Mouse (Mus musculus): ENCODE measurements at regions not wholly inside any gene's neighbourhood (a gene's known extent, or its start where the extent isn't known, plus 50 kb on each side); places are given as distances from the start of the nearest gene placed in this dataset.

DNA sequence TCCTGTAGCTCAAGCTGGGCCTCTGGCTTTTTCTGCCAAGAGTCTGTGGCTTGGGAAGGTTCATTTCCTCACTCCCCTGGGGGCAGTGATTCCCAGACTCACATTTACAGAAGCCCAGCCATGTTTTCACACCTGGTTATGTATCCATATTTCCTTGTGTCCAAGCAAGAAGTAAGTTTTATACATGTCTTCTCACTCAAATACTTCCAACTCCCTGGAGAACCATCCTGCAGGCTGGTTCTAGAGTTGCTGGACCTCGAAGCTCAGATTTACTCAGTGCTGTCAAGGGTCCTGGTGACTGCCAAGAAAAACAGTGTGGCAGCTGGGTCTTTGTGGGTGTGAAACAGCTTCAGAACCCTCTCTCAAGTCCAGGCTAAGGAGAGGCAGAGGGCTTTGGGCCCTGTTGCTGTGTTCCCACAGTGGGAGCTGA, 537.6 kb upstream of the Nrp1 start:
- no peak for DNase-seq

DNA sequence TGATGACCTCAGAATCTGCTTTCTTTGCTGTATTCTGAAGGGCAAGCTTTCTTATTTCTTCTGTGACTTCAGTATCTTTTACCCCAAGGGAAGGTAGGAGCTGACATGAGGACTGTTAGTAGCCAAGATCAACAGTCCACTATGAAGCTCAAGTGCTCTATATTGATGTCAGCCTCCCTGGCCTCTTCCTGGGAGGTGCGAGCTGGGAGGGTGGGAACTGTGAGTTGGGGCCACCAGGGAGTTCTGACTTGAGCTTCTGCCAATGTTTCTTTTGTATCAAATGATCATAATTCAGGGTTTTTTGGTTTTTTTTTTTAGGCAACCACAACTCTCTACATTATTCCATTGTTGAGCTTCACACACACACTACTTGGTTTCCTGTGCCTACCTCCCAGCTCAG, 536.8 kb upstream of the Nrp1 start:
- DNase-seq, result no peak

DNA sequence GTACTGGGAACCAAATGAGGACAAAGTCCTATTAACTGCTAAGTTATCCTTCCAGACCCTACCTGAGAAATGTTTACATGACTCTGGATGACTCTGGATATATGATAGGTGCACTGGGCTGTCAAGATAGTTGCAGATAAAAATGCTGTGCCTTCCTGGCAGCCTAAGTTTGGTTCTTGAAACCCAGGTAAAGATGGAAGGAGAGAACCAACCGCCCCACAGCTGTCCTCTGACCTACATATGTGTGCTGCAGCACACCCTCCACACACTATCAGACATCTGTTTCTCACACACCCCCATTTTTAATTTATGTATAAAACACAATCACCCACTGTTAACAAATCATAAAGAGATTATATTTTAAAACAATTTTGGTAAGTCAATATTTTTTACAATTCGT, 533.4 kb upstream of the Nrp1 start:
- no peak for DNase-seq

DNA sequence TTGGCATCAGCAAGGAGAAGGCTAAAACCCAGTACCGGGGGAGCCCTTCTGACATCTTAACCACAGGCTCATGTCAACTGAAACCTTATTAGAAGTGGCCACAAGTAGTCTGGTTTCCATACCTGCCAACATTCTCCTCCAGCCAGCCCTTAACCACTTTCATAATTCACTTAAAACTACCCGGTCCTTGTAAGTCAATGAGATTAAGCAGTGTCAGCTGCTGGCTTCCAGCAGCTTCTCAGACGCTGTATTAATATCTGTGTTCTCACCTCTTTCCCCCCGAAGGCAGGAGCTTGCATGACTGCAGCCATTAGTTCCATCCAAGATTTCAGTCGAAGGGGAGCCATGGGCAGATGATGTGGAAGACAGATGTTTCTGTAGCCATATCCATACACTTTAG, 530.6 kb upstream of the Nrp1 start:
- DNase-seq, result no peak

DNA sequence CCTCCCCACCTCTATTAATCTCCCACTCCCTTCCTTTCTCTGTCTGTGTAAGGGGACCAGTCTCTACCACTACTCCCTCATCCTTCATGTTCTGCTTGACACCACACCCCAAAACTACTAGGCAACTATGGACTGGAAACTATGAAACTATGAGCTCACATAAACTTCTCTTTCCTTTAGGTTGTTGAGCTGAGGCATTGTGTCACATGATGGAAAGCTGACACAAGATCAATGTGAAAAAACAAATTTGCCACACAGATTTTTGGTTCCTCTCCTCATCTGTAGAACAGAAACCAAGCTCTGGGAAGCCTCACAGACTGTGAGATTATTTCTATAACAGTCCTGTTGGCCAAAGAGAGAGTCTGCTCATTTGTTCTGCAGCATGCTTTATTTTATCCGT, 528.7 kb upstream of the Nrp1 start:
- no peak for DNase-seq

DNA sequence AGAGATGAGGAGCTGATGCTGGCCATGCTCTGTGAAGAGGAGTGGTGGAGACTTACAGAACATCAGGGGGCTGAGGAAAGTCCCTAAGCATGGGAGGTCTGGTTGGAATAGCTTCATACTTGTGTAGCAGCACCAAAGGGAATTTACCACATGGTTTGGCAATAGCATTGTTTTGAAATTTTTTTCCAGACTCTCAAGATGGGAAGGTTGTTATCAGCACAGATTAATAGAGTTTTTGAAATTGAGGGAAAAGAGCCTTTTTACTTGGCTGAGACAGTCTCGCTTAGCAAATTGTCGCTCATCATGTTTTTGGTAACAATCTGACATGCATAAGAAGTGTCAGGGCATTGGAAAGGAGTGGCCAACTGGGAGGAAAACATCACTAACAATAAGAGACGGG, 524.4 kb upstream of the Nrp1 start:
- DNase-seq, result no peak

DNA sequence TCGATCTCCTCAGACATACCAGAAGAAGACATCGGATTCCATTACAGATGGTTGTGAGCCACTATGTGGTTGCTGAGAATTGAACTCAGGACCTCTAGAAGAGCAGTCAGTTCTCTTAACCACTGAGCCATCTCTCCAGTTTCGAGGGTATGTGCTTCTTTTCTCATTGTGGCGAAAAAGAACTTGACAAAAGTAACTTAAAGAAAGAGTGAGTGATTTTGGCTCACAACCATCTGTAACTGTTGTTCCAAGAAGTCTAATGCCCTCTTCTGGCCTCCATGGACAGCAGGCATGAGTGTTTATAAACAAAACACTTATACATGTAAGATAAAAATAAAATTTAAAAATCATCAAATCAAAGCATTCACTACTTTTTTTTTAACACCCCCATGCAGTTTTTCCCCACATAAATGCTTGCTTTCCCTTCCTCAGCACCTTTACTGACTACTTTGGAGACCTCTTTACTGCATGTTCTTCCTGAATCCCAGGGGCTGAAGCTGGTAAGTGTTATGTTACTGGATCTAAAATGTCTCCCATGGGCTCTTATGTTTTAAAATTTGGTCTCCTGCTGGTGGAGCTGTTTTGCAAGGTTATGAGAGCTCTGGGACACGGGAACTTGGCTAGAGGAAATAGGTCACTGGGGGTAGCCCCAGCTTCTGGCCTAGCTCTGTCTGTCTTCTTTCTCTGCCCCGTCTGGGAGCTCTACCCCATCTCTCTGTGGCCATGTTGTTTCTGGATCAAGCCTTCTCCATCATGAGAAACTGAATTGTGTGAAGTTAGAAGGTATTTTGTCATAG, 521.8 kb upstream of the Nrp1 start:
- no peak for DNase-seq

DNA sequence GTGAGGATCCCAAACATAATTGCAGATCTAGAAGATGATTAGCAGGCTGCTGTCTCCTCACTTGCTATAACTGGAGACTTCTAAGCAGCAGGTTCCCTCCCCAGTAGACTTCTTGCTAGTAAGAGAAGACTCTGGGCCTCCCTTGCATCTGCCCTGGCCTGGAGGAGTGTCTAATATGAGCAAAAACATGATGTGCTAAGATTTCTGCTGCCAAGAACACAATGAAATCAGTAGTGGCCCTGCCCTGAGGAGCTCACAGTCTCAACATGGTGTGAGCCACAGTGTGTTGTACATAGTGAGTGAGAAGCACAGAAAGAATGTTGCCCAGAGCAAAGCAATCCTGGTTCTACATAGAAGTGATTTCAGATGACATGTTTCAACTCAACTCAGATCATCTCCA, 520.1 kb upstream of the Nrp1 start:
- no peak for DNase-seq

DNA sequence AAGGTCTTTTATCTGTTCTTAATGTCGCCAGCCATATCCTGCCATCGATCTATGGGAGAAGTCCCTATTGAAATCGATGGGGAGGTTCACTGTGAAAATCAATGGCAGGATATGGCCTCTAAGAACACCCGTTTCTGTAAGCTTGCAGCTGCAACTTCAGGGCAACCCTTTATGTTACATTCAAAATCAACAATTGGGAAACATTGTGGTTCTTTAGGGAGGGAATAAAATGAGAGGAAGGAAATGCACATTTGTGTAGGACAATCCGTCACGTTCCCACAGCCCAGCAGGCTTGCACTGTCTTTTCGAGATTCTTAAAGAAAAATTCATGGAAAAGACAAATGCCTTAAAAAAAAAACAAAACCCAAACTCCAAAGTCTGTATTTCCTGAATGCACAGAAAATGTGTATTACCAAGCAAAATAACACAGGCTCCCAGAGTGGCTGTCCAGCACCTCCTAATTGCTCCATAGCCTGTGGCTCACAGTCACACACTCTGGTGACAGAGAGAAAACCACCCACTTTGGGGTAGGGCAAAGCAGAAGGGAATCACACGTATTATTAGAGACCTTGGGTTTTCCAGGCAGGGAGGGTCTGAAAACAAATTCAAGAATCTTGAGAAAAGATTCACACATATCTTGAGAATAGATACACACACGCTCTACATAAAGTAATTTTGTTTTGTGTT, 510.9 kb upstream of the Nrp1 start:
- no peak for DNase-seq

DNA sequence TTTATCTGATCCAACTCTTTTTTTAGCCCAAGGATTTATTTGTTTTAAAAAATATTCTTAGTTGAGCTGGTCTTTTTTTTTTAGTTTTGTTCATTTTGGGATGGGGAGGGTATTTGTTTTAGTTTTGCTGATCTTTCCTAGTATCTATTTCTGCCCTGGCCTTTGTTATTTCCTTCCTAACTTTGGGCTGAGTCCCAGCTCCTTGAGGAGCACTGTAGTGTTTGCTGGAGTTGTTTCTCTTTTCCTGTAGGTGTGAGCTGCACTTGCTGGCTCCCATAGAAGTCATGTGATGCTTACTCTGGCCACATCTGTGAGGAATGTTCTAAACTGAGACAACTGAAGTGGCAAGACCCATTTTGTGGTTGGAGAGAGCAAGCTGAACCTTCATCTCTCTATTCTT, 508.5 kb upstream of the Nrp1 start:
- no peak for DNase-seq

DNA sequence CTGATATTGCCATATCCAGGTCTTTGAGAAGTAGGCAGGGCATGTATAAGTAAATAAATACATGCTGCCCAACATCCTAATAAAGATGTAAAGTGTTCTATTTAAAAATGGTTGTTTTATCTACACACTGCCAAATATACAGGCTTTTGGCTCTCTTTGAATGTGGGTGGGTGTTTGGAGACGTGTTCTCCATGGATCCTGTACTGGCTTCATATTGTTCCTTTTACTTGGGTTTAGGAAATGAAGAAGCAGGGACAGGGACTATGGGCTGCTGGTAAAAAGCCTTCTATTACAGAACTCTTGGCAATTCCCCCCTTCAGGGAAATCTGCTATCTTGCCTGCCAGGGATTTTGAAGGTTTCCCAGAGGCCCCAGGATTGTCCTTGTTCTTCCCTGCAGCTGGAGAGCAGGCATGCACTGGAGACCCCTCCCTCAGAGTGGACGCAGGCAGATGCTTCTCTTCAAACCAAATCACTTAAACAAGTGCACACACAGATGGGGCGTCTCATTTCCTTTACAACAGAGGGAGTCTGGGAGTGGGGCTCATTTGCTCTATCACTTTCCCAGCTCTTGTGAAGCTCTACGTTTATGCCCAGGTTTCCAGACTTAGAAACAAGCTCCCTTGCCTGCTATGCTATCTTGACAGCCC, 502.6 kb upstream of the Nrp1 start:
- DNase-seq, result no peak

DNA sequence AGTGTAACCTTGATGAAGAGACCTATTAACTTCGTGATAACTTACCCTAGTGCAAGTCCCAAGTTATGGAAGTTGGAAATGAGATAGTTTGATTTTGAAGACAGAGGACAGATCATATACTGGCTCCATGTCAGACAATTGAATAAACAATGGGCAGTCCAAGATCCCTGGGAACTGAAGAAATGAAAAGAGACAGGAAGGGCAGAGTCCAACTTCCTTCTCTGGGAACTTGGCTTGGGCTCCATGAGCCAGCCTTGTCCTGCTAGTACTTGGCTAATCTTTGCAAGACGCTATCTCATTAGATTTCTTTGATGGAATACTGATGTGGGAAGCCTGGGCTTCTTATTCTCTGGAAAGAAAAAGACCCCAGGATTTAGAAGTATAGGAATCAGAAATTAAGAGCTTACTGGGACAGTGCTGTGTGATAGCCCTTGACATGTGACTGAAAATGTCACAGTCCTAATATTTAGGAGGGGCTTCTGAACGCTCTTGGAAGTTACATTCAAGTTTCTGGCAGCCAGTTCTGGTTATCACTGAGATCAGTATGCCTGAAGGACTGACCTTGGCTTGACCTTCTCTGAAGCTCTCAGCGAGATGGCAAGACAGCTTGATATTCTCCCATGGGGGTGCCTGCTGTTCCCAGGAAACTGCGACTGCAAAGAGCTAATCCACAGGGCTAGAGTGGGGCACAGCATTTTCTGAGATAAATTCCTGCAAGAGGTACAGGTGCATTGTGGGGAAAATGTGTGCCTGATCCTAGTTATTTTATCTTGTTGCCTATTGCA, 501.9 kb upstream of the Nrp1 start:
- DNase-seq, result no peak

DNA sequence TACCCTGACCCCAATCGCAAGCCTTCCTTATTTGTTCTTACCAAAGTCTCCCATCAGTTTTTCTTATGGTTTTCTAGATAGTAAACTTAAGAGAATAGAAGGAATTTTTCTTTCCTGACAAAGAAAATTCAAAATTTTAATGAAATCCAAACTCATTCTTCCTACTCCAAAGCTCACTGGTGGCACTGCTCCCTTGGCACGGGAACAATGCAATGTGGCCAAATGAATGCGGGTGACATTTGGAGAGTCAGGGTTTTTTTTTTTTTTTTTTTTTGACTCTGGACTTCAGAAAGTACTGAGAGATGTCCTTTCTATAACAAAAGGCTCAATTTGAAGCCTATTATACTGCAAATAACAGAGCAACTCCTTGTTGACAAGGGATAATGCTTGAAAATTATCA, 499.4 kb upstream of the Nrp1 start:
- no peak for DNase-seq

DNA sequence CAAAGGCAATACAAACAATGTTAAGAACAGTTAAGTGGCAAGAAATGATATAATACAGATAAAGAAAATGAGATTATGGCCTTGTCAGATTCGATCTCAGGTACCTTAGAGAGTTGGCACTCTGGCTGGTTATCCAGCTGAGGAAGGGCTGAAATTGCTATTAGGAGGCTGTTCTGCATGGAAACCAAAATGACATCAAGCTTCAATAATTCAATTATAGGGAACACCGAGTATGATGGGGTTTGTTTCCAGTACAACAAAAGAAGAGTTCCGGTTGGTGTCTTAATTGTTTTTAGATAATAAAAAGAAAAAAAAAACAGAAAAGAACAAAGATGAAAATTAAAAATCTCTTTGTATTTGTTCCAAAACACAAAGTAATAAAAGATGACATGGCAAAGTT, 498.0 kb upstream of the Nrp1 start:
- no peak for DNase-seq

DNA sequence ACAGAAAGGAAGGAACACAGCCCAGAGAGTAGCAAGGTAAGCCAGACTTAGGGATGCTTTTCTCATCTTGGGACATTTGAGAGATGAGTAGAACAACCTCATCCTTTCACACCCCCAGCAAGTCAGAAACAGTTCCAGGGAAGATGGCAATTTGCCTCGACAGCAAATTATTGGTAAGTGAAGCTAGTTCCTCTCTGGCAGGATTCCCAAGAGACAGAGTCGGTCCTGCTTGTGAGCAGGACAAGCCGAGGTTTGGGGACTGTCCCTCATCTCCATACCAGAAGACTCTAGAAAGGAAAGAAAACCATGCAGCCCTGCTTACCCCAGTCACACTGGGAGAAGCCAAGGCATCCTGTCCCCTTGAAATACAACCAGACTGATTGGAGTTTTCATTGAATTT, 497.5 kb upstream of the Nrp1 start:
- DNase-seq, result no peak

DNA sequence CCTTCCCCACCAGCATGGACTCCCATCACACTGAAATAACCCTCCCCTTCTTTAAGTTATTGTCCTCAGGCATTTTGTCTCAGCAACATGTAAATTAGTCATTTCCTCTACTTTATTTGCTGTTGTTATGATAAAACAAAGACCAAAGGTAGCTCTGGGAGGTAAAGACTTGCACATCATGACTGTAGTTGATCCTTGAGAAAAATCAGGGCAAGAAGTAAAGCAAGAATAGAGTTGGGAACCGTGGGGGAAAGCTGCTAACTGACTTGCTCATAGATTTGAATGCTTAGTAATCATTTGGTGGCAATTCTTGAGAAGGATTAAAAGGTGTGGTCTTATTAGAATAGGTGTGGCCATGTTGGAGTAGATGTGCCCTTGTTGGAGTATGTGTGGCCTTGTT, 473.8 kb upstream of the Nrp1 start:
- DNase-seq, result no peak

DNA sequence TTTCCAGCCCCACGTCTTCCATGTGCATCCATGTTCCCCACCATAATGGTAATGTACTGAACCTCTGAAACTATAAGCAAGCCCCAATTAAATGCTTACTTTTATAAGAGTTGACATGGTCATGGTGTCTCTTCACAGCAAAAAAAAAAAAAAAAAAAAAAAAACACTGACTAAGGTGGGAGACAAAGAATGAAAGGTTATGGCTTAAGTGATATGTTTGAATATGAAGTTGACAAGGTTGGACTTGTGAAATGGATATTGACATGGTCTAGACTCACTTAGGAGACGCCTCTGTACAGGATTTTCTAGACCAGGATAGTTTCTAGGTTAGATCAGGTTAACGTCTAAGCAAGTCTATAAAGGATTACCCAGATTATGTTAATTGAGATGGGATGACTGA, 473.2 kb upstream of the Nrp1 start:
- no peak for DNase-seq

DNA sequence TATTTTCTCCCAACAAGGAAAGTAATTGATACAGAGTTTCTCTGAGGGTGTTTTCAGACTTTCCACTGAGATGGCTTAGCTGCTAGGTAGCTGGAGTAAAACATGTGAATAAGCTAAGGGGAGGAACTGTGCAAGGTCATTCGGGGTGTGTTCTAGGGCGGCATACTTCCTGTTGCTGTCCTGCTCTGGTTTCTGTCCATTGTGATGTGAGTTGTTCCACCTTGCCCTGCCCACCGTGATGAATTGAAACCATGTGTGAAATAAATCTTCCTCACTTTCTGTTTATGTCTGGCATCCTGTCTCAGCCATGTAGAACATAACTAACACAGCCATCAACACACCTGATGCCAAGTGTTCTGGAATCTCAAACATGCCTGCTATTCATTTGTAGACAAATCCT, 472.6 kb upstream of the Nrp1 start:
- DNase-seq, result no peak

DNA sequence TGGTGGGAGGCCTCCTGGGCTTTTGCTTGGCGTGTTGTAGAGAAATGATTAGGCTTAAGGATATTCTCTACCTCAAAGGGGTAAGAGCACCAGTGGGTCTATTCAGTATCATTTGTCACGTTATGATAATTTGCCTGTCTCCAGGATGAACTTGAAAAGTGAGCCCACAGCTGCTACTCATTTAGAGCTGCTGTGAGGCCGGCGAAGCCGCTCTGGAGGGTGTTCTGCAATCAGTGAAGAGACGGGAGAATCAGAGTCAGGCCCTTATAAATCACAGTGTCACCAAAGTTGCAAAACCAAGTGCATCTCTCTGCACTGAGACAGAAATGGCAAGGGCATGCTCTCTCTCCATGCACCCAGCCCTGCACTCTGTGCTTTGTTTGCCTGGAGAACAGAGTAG, 467.7 kb upstream of the Nrp1 start:
- DNase-seq, result no peak

DNA sequence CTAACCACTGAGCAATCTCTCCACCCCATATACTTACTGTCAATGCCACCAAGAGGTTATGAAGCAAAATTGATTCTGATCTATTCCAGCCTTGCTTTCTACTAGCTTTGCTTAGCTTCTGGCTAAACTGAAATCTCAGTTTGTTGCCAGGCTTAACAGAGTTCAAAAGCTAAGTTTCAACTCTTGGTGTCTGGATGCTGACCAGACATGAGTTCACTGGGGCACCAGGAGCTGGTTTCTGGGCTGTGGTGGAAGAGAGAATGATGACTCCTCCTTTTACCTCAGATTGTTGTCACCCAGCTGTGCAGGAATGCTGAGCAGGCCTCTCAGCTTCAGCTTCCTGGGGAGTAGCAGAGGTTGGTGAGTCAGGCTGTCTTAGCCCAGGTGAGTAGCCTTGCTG, 464.1 kb upstream of the Nrp1 start:
- DNase-seq, result no peak

DNA sequence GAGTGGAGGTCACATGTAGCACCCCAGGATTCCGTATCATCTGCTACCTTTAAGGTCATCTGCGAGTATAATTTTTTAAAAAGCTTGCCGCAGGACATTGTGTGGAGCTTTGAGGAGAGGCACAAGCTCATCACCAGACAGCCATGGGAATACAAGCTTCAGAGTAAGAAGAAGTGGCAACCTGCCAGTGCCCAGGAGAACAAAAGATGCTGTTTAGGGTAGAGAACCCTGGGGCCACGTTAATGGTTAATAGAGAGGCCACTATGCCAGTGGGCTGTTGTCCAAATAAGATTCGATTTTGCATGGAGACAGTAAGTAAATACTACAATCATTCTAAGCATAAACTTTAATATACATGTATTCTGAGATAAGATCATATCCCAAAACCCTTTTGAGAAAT, 450.0 kb upstream of the Nrp1 start:
- no peak for DNase-seq

DNA sequence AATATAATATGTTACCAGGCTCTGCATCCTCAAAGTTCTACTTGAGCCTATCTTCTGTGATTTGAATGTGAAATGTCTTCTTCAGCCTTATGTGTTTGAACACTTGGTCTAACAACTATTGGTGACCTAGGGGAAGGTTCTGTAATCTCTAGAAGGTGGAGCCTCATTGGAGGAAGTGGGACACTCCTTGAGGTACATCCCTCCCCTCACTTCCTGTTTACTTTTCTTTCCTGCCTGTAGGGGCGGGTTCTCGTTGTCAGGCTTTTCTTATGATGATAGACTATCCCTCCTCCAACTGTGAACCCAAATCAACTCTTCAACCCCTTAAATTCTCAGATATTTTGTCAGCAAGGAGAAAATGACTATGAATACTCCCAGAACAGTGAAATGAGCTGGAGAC, 448.8 kb upstream of the Nrp1 start:
- DNase-seq, result no peak

DNA sequence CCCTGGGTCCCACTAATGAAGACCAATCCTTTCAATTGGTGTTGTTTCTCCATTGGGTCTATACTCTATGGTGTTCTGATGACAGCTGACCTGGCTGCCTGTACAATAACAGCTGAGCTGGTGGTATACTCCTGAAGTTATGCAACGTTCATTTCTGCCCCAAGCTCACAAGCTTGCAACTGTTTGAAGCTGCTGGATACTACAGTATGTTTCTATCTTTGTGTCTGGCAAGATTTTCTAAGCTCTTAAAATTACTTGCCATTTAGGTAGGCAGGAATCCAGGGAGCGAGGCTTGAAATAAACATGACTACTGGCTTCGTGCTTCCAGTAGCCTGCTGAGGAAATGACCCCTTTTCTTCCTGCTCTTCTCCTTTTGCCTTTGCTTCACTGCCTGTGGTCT, 444.3 kb upstream of the Nrp1 start:
- no peak for DNase-seq

DNA sequence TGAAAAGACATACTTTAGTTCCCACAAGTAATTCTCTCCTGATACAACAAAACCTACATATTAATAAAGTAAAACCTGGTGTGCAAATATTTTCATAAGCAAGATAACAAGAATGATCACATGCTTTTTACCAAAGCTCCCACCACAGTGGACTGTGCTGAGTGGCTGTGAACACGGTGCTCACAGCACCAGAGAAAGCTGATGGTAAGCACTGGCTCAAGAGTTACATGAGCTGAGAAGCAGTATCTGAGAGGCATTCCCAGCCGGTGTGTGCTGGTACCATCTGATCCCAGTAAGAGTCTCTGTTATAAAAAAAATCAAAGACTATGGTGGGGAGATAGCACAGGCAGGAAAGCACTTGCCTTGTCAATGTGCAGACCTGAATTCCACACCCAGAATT, 443.5 kb upstream of the Nrp1 start:
- no peak for DNase-seq

Measured in cerebellum, adult 9-10 months (tissue).